Mouse (Mus musculus) midbrain, postnatal 0 days (tissue): ENCODE measurements around the gene C1s1. TPM values are rescaled to one million over a fixed set of nuclear protein-coding genes. Genes with fewer than 3 reads are reported as not detected.
"Not testable (repeated sequence)": the region's sequence is repeated elsewhere in the genome, so short reads cannot be mapped to it uniquely, and the experiment has no call there.

ENCODE experiments used
- ATAC-seq: fragments of 200-750 bp; cut with Nextera tagmentation; 2 replicates; pipeline ENCODE4 v1.8.0; 2017; ENCODE audit warnings: moderate number of reproducible peaks, mild to moderate bottlenecking, moderate TSS enrichment, moderate library complexity; ENCODE audit not compliant: low FRiP score
- DNase-seq: peaks from one replicate; pipeline ENCODE4 v3.0.0-alpha.2; 2015; ENCODE audit warnings: low spot score
- H3K27ac ChIP-seq: fragments of 300-500 bp; sonication (generic); 2 replicates; pipeline ENCODE4 v1.5.1; 2014; ENCODE audit warnings: low read depth, mild to moderate bottlenecking, low read length, mixed read lengths
- H3K27me3 ChIP-seq: fragments of 300-500 bp; sonication (generic); 2 replicates; pipeline ENCODE4 v1.6.1; 2014; ENCODE audit warnings: low read length, control low read depth, mixed read lengths; ENCODE audit not compliant: insufficient read depth
- H3K36me3 ChIP-seq: fragments of 300-500 bp; sonication (generic); 2 replicates; pipeline ENCODE4 v1.6.1; 2014; ENCODE audit warnings: low read length, control low read depth, mixed read lengths; ENCODE audit not compliant: insufficient read depth
- H3K4me1 ChIP-seq: fragments of 300-500 bp; sonication (generic); 2 replicates; pipeline ENCODE4 v1.6.1; 2014; ENCODE audit warnings: mild to moderate bottlenecking, control low read depth, antibody characterized with exemption, low read length, mixed read lengths; ENCODE audit not compliant: insufficient read depth
- H3K4me2 ChIP-seq: fragments of 300-500 bp; sonication (generic); 2 replicates; pipeline ENCODE4 v1.6.1; 2014; ENCODE audit warnings: low read depth, mild to moderate bottlenecking, low read length, mixed read lengths; ENCODE audit not compliant: poor library complexity, severe bottlenecking
- H3K4me3 ChIP-seq: fragments of 300-500 bp; sonication (generic); 2 replicates; pipeline ENCODE4 v1.5.1; 2014; ENCODE audit warnings: low read depth, mild to moderate bottlenecking, low read length, moderate library complexity
- H3K9ac ChIP-seq: fragments of 300-500 bp; sonication (generic); replicated peaks from 2 replicates; pipeline ENCODE4 v1.6.1; 2014; ENCODE audit warnings: mild to moderate bottlenecking, low read length, moderate library complexity, mixed read lengths; ENCODE audit not compliant: poor library complexity, severe bottlenecking
- H3K9me3 ChIP-seq: fragments of 300-500 bp; sonication (generic); 2 replicates; pipeline ENCODE4 v1.6.1; 2016; ENCODE audit warnings: low read length, control low read depth
- CTCF ChIP-seq: IDR thresholded peaks from 2 replicates; pipeline ENCODE4 v1.5.1; 2016; ENCODE audit warnings: antibody characterized with exemption, mild to moderate bottlenecking
- WGBS: fragments of 180-500 bp; shearing (Covaris S2); extraction: QIAGEN DNeasy Blood & Tissue Kit; methylation state at CpG from one replicate; pipeline ENCODE4 v1.1.7; 2014; 5-methylcytosine and 5-hydroxymethylcytosine counted together
- polyA plus RNA-seq: library from polyadenylated mRNA; unstranded; fragments of >200 nt; fragmentation: Nextera tagmentation; extraction: Ambion mirVana; gene quantifications from 2 replicates; pipeline ENCODE4 v1.2.1, GENCODE M21; 2015
- total RNA-seq: library from RNA; depleted of rRNA; stranded (reverse); fragments of >200 nt; gene quantifications from 2 replicates; pipeline ENCODE4 v1.2.3, GENCODE M21; 2014

The C1s1 gene
- total and polyA plus RNA-seq, 2 experiments from 2014 or later, result 0.33 to 0.48 TPM

DNA sequence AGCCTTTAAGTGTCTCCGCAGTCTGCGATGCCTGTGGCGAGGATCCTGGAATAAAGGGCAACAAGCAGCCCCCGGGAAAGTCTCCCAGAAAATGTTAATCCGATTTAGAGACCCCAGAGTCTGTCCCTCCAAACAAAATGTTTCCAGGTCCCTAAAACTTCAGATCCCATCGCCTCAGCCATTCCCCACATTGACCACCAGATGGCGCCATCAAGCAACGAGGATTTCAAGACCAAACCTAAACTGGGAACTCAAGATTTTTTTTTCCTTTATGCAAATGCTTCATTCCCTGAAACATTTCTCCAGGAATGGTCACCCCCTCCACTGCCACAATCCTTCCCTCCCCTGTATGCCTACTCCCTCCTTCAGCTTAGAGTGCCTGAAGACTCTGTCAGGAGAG, 27.9 kb upstream of the C1s1 start, which contains the start of gene C1rb:
Gene C1rb (plus strand): TSS at position 269 of the 400 bp plus-strand sequence.
- TF ChIP-seq CTCF, result peak; percentile 90
- Histone ChIP-seq H3K4me1 (no peaks in the 10 kb centered on the region), H3K36me3 (no peaks in the 10 kb centered on the region), H3K27me3 (no peaks in the 10 kb centered on the region), H3K4me2 (0 out of 2 replicates have a peak within 1 kb of the TSS, but pooled peaks have one; percentile 26), H3K27ac (no peak within 1 kb of the TSS), H3K9me3 (no peaks in the 10 kb centered on the region), H3K4me3 (no peak within 1 kb of the TSS), H3K9ac (no peak within 1 kb of the TSS)
- no peak for ATAC-seq
- WGBS, result 2% methylated on average over 8 of the region's 8 CpGs
- peak; percentile 62 for DNase-seq

DNA sequence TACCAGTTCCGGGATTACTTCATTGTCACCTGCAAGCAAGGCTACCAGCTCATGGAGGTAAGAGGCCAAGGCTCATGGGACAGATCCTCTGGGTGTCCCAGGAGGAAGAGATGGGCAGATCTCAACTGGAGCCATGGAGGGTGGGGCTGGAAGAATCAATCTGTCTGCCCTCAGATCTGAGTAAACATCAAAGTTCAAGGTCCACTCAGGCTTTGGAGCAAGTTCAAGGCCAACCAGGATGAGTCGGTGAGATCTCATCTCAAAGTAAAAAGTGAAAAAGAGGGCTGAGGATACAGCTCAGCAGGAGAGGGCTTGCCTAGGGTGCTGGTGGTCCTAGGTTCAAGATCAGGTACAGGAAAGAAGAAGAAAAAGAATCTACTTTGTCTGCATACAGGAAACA, 19.5 kb upstream of the C1s1 start:
- ATAC-seq, DNase-seq: not testable (repeated sequence)

GRCm38 (mm10) chr6:124561156-124561555, 19.0 kb upstream of the C1s1 start:
- not testable (repeated sequence) for H3K9ac ChIP-seq, DNase-seq, H3K27ac ChIP-seq, H3K4me3 ChIP-seq, ATAC-seq, H3K4me1 ChIP-seq, H3K27me3 ChIP-seq, H3K36me3 ChIP-seq, H3K9me3 ChIP-seq, H3K4me2 ChIP-seq
- 81% methylated on average over 4 of the region's 4 CpGs for WGBS

More for the DNA sequence above, 19.5 kb upstream of the C1s1 start:
- 94% methylated on average over 1 of the region's 2 CpGs for WGBS
- H3K4me2 ChIP-seq, H3K4me1 ChIP-seq, H3K9ac ChIP-seq, H3K27ac ChIP-seq, H3K27me3 ChIP-seq, H3K36me3 ChIP-seq, H3K4me3 ChIP-seq, H3K9me3 ChIP-seq: not testable (repeated sequence)

DNA sequence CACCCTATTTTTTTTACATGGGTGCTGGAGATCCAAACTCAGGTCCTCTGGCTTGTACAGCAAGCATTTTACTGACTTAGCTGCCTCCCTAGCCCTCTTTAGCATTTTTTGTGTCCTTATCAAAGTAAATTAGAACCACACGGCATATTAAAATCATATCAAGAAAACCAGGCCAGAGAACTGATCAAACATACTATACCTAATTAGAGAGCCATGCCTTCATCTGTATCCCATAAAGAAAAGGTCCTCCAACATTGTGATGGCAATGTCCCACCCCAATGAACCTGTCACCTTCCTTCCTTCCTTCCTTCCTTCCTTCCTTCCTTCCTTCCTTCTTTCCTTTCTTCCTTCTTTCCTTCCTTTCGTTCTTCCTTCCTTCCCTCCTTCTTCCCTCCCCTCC, 13.8 kb upstream of the C1s1 start:
- not testable (repeated sequence) for H3K4me1 ChIP-seq, H3K27ac ChIP-seq, H3K36me3 ChIP-seq, H3K9ac ChIP-seq, ATAC-seq, H3K9me3 ChIP-seq, DNase-seq, H3K4me2 ChIP-seq, H3K4me3 ChIP-seq, H3K27me3 ChIP-seq
- 68% methylated on average over 2 of the region's 2 CpGs for WGBS

DNA sequence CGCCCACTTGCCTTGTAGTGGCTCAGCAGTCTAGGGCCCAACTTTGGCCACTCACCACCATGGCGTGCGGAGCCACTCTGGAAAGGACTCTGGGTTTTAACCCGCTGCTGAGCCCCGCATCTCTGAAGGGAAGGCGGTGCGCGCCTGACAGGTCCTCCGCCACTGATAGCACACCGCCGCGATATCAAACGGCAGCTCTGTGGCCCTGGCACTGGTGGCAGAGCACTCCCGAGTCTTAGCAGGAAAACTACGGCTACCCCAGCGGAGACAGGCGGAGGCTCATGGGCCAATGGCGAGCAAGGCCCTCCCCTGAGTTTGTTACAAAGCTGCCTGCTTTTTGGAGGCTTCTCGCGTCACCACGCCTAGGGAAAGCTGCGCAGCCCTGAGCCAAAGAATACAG, 10.6 kb upstream of the C1s1 start:
- Histone ChIP-seq H3K4me2 (no peak overlapping the region), H3K9ac (no peak overlapping the region), H3K36me3 (no peaks in the 10 kb centered on the region), H3K4me3 (no peak overlapping the region), H3K9me3 (peaks cover 4% of the 10 kb centered on the region), H3K27me3 (no peaks in the 10 kb centered on the region), H3K4me1 (no peaks in the 10 kb centered on the region), H3K27ac (no peak overlapping the region)
- TF ChIP-seq CTCF, result no peak
- no peak for ATAC-seq
- DNase-seq, result no peak
- WGBS, result 75% methylated on average over 22 of the region's 22 CpGs

- Histone ChIP-seq H3K9me3 (peaks cover 4% of the 10 kb centered on the region), H3K4me2 (no peak overlapping the region), H3K36me3 (no peaks in the 10 kb centered on the region), H3K27ac (no peak overlapping the region), H3K27me3 (no peaks in the 10 kb centered on the region), H3K9ac (no peak overlapping the region), H3K4me1 (no peaks in the 10 kb centered on the region), H3K4me3 (no peak overlapping the region)
- ATAC-seq (no peak), DNase-seq (no peak)
- 83% methylated on average over 3 of the region's 3 CpGs for WGBS
- no peak for TF ChIP-seq CTCF
Observed at GRCm38 (mm10) chr6:124549023-124549550, 6.9 kb upstream of the C1s1 start.

DNA sequence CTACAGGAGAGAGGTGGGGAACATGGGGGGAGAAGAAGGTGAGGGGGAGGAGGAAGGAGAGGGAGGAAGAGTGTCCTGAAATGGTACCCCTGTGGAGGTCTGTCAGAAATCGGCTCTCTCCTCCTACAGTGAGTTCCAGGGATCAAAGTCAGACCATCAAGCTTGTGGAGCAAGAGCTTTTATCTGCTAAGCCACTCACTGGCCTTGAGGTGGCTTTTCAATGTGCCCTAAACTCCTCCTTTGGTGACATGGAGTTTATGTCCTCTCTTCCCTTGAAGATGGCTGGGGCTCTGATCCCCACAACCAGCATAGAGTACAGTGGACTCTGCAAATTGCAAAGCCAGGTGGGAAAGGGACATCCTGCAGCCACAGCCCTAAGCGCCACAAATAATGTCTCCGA, 5.8 kb upstream of the C1s1 start:
- 93% methylated on average over 2 of the region's 3 CpGs for WGBS
- not testable (repeated sequence) for H3K27me3 ChIP-seq, H3K27ac ChIP-seq, ATAC-seq, H3K4me1 ChIP-seq, H3K4me2 ChIP-seq, H3K9ac ChIP-seq, H3K36me3 ChIP-seq, H3K4me3 ChIP-seq, H3K9me3 ChIP-seq, DNase-seq
